Mouse (Mus musculus) midbrain, postnatal 0 days (tissue): Measurements from ENCODE around the gene Prr3. TPM values are rescaled to one million over a fixed set of nuclear protein-coding genes. Genes with fewer than 3 reads are reported as not detected.

ENCODE experiments used
- ATAC-seq: fragments of 200-750 bp; cut with Nextera tagmentation; 2 replicates; pipeline ENCODE4 v1.8.0; 2017; ENCODE audit warnings: moderate number of reproducible peaks, mild to moderate bottlenecking, moderate TSS enrichment, moderate library complexity; ENCODE audit not compliant: low FRiP score
- DNase-seq: peaks from one replicate; pipeline ENCODE4 v3.0.0-alpha.2; 2015; ENCODE audit warnings: low spot score
- H3K27ac ChIP-seq: fragments of 300-500 bp; sonication (generic); 2 replicates; pipeline ENCODE4 v1.5.1; 2014; ENCODE audit warnings: low read depth, mild to moderate bottlenecking, low read length, mixed read lengths
- H3K27me3 ChIP-seq: fragments of 300-500 bp; sonication (generic); 2 replicates; pipeline ENCODE4 v1.6.1; 2014; ENCODE audit warnings: low read length, control low read depth, mixed read lengths; ENCODE audit not compliant: insufficient read depth
- H3K36me3 ChIP-seq: fragments of 300-500 bp; sonication (generic); 2 replicates; pipeline ENCODE4 v1.6.1; 2014; ENCODE audit warnings: low read length, control low read depth, mixed read lengths; ENCODE audit not compliant: insufficient read depth
- H3K4me1 ChIP-seq: fragments of 300-500 bp; sonication (generic); 2 replicates; pipeline ENCODE4 v1.6.1; 2014; ENCODE audit warnings: mild to moderate bottlenecking, control low read depth, antibody characterized with exemption, low read length, mixed read lengths; ENCODE audit not compliant: insufficient read depth
- H3K4me2 ChIP-seq: fragments of 300-500 bp; sonication (generic); 2 replicates; pipeline ENCODE4 v1.6.1; 2014; ENCODE audit warnings: low read depth, mild to moderate bottlenecking, low read length, mixed read lengths; ENCODE audit not compliant: poor library complexity, severe bottlenecking
- H3K4me3 ChIP-seq: fragments of 300-500 bp; sonication (generic); 2 replicates; pipeline ENCODE4 v1.5.1; 2014; ENCODE audit warnings: low read depth, mild to moderate bottlenecking, low read length, moderate library complexity
- H3K9ac ChIP-seq: fragments of 300-500 bp; sonication (generic); replicated peaks from 2 replicates; pipeline ENCODE4 v1.6.1; 2014; ENCODE audit warnings: mild to moderate bottlenecking, low read length, moderate library complexity, mixed read lengths; ENCODE audit not compliant: poor library complexity, severe bottlenecking
- H3K9me3 ChIP-seq: fragments of 300-500 bp; sonication (generic); 2 replicates; pipeline ENCODE4 v1.6.1; 2016; ENCODE audit warnings: low read length, control low read depth
- CTCF ChIP-seq: IDR thresholded peaks from 2 replicates; pipeline ENCODE4 v1.5.1; 2016; ENCODE audit warnings: antibody characterized with exemption, mild to moderate bottlenecking
- WGBS: fragments of 180-500 bp; shearing (Covaris S2); extraction: QIAGEN DNeasy Blood & Tissue Kit; methylation state at CpG from one replicate; pipeline ENCODE4 v1.1.7; 2014; 5-methylcytosine and 5-hydroxymethylcytosine counted together
- microRNA counts: library from miRNA; unstranded; fragments of <30 nt; microRNA quantifications from one replicate; lab custom pipeline; 2015
- microRNA-seq: library from miRNA; unstranded; fragments of <30 nt; microRNA quantifications from one replicate; pipeline ENCODE4, GENCODE M21; 2016; ENCODE audit warnings: borderline number of aligned reads
- polyA plus RNA-seq: library from polyadenylated mRNA; unstranded; fragments of >200 nt; fragmentation: Nextera tagmentation; extraction: Ambion mirVana; gene quantifications from 2 replicates; pipeline ENCODE4 v1.2.1, GENCODE M21; 2015
- total RNA-seq: library from RNA; depleted of rRNA; stranded (reverse); fragments of >200 nt; gene quantifications from 2 replicates; pipeline ENCODE4 v1.2.3, GENCODE M21; 2014; rRNA removed

Prr3 gene
- total and polyA plus RNA-seq, 2 experiments from 2014 or later, result 57.8 to 100 TPM

DNA sequence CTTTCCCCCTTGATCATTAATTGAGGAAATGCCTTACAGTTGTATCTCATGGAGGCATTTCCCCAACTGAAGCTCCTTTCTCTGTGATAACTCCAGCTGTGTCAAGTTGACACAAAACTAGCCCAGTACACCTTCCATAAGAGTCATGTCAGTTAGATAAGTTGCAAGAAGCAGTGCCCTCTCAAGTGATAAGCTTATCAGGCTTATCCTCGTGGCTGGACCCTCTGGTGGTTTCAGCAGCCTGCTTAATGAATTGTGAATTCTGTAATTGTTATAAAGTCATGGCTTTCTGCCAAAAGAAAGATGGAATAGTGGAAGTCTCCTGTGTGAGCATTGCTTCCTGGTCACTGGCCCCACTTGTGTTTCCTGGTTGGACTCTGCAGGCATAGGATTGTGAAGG, 52.6 kb downstream of the Prr3 start:
- H3K9me3 ChIP-seq, result no peaks in the 10 kb centered on the region
- H3K4me2 ChIP-seq, result no peak overlapping the region
- H3K4me3 ChIP-seq, result no peak overlapping the region
- H3K9ac ChIP-seq, result no peak overlapping the region
- no peak for ATAC-seq
- no peaks in the 10 kb centered on the region for H3K4me1 ChIP-seq
- no peaks in the 10 kb centered on the region for H3K27me3 ChIP-seq
- no peak for DNase-seq
- no peak overlapping the region for H3K27ac ChIP-seq
- 65% methylated on average over 1 of the region's 1 CpGs for WGBS
- no peak for TF ChIP-seq CTCF
- H3K36me3 ChIP-seq, result peaks cover 61% of the 10 kb centered on the region

DNA sequence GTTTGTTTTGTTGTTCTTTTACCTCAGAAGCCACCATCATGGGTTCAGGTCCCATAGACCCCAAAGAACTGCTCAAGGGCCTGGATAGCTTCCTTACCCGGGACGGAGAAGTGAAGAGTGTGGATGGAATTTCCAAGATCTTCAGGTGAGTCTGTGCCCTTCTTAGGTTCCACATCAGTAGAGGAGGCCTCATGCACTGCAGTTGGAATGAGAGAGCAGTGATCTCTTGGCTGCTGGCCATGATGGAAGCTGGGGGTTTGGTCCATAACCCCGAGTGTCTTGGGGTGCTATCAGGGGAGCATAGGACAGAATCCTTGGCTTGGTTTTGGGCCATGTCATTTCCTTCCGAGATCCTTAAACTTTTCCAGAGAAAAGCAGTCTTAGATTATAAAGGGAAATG, 56.8 kb downstream of the Prr3 start:
- no peak for DNase-seq
- ATAC-seq, result no peak
- TF ChIP-seq CTCF, result no peak
- Histone ChIP-seq H3K36me3 (peaks cover 40% of the 10 kb centered on the region), H3K9me3 (no peaks in the 10 kb centered on the region), H3K27ac (no peak overlapping the region), H3K4me2 (no peak overlapping the region), H3K4me3 (no peak overlapping the region), H3K27me3 (no peaks in the 10 kb centered on the region), H3K9ac (no peak overlapping the region), H3K4me1 (peaks cover 11% of the 10 kb centered on the region; the same call in 1 of the 2 replicates)
- 95% methylated on average over 4 of the region's 4 CpGs for WGBS

DNA sequence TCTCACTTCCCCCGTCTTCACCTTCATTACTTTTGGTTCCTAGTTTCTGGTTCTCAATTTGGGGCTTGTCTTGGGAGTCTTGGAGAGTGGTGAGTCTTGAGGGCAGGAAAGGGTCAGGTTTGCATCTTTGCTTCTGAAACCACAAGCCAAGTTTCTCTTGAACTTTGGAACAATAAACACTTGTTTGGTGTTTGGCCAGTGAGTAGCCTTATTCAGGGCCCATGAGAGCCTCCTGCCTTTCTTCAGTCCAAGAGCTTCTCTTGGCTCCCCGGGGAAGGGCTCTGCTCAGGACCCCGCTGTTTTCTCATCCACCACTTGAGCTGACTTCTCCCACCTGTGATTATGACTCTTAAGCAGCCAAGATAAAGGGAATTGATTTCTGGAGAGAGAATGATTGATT, 57.5 kb downstream of the Prr3 start:
- DNase-seq (no peak), ATAC-seq (no peak)
- H3K27ac ChIP-seq, result no peak overlapping the region
- no peak for TF ChIP-seq CTCF
- no peak overlapping the region for H3K9ac ChIP-seq
- peaks cover 11% of the 10 kb centered on the region; the same call in 1 of the 2 replicates for H3K4me1 ChIP-seq
- H3K27me3 ChIP-seq, result no peaks in the 10 kb centered on the region
- H3K36me3 ChIP-seq, result peaks cover 33% of the 10 kb centered on the region
- H3K9me3 ChIP-seq, result no peaks in the 10 kb centered on the region
- 83% methylated on average over 3 of the region's 3 CpGs for WGBS
- no peak overlapping the region for H3K4me3 ChIP-seq
- H3K4me2 ChIP-seq, result no peak overlapping the region

MicroRNAs within 50 kb of the gene (microRNA counts, 519-probe panel; counts per million panel counts)
- microRNA mmu-miR-877 (lab: Ali Mortazavi, UCI), result 528 counts per million, percentile 58 among the panel's probes with 10 or more counts

Small RNA genes lying within 50 kb of the gene (microRNA-seq; reads per million reads assigned to microRNA genes)
- 150 reads per million, percentile 50 among the genes with 10 or more reads in this experiment for gene Mir877

Other genes starting within 250 kb of the Prr3 start
- gene Ier3, start 158.6 kb downstream of the Prr3 start, total RNA-seq, result 10.9 and 13.5 TPM in 2 replicates
- 12.2 and 16.0 TPM in 2 replicates for gene Ier3, start 158.6 kb downstream of the Prr3 start, polyA plus RNA-seq
- gene Flot1, start 157.0 kb downstream of the Prr3 start, total RNA-seq, result 112 and 122 TPM in 2 replicates
- 124 and 140 TPM in 2 replicates for gene Flot1, start 157.0 kb downstream of the Prr3 start, polyA plus RNA-seq
- gene Tubb5, start 141.9 kb downstream of the Prr3 start, total RNA-seq, result 3,416 and 3,526 TPM in 2 replicates
- 1,872 and 1,886 TPM in 2 replicates for gene Tubb5, start 141.9 kb downstream of the Prr3 start, polyA plus RNA-seq
- 22.4 and 22.6 TPM in 2 replicates for gene Mdc1, start 138.7 kb downstream of the Prr3 start, total RNA-seq
- 3.7 and 4.7 TPM in 2 replicates for gene Mdc1, start 138.7 kb downstream of the Prr3 start, polyA plus RNA-seq
- 7.6 and 12.1 TPM in 2 replicates for gene Nrm, start 118.9 kb downstream of the Prr3 start, total RNA-seq
- gene Nrm, start 118.9 kb downstream of the Prr3 start, polyA plus RNA-seq, result 11.0 and 11.8 TPM in 2 replicates
- gene Ppp1r18, start 114.6 kb downstream of the Prr3 start, total RNA-seq, result 16.2 and 33.0 TPM in 2 replicates
- 14.1 and 14.4 TPM in 2 replicates for gene Ppp1r18, start 114.6 kb downstream of the Prr3 start, polyA plus RNA-seq
- 26.7 and 27.7 TPM in 2 replicates for gene Dhx16, start 100.4 kb downstream of the Prr3 start, total RNA-seq
- 23.6 and 25.1 TPM in 2 replicates for gene Dhx16, start 100.4 kb downstream of the Prr3 start, polyA plus RNA-seq
- 43.5 and 47.7 TPM in 2 replicates for gene 2310061I04Rik, start 82.8 kb downstream of the Prr3 start, total RNA-seq
- 88.3 and 89.3 TPM in 2 replicates for gene 2310061I04Rik, start 82.8 kb downstream of the Prr3 start, polyA plus RNA-seq
- gene Atat1, start 70.2 kb downstream of the Prr3 start, total RNA-seq, result 199 and 216 TPM in 2 replicates
- 326 and 332 TPM in 2 replicates for gene Atat1, start 70.2 kb downstream of the Prr3 start, polyA plus RNA-seq
- gene Mrps18b, start 63.8 kb downstream of the Prr3 start, total RNA-seq, result 37.2 and 46.6 TPM in 2 replicates
- gene Mrps18b, start 63.8 kb downstream of the Prr3 start, polyA plus RNA-seq, result 55.7 and 57.4 TPM in 2 replicates
- 39.3 and 52.8 TPM in 2 replicates for gene Ppp1r10, start 63.8 kb downstream of the Prr3 start, total RNA-seq
- gene Ppp1r10, start 63.8 kb downstream of the Prr3 start, polyA plus RNA-seq, result 23.0 and 24.8 TPM in 2 replicates
- 61.8 and 67.0 TPM in 2 replicates for gene Abcf1, start 10.5 kb downstream of the Prr3 start, total RNA-seq
- gene Abcf1, start 10.5 kb downstream of the Prr3 start, polyA plus RNA-seq, result 89.0 and 100 TPM in 2 replicates
- gene Gnl1, start 385 bp downstream of the Prr3 start, total RNA-seq, result 94.9 and 117 TPM in 2 replicates
- gene Gnl1, start 385 bp downstream of the Prr3 start, polyA plus RNA-seq, result 80.8 and 82.8 TPM in 2 replicates
- gene H2-T24, start 40.3 kb upstream of the Prr3 start, total RNA-seq, result 0.16 and 1.7 TPM in 2 replicates
- gene H2-T24, start 40.3 kb upstream of the Prr3 start, polyA plus RNA-seq, result 5.3 and 7.2 TPM in 2 replicates
- 6.1 and 9.2 TPM in 2 replicates for gene H2-T23, start 52.6 kb upstream of the Prr3 start, total RNA-seq
- 6.4 and 7.3 TPM in 2 replicates for gene H2-T23, start 52.6 kb upstream of the Prr3 start, polyA plus RNA-seq
- gene H2-T22, start 62.5 kb upstream of the Prr3 start, total RNA-seq, result 11.5 and 11.8 TPM in 2 replicates
- 7.1 and 8.3 TPM in 2 replicates for gene H2-T22, start 62.5 kb upstream of the Prr3 start, polyA plus RNA-seq
- 0.16 TPM in 1 of 2 replicates, not detected in the other for gene Gm6034, start 62.7 kb upstream of the Prr3 start, total RNA-seq
- not detected in 2 replicates for gene Gm6034, start 62.7 kb upstream of the Prr3 start, polyA plus RNA-seq
- 0.19 TPM in 1 of 2 replicates, not detected in the other for gene Gm11127, start 78.1 kb upstream of the Prr3 start, total RNA-seq
- 0.12 TPM in 1 of 2 replicates, not detected in the other for gene Gm11127, start 78.1 kb upstream of the Prr3 start, polyA plus RNA-seq
- gene Gm19684, start 141.4 kb upstream of the Prr3 start, total RNA-seq, result not detected in 2 replicates
- gene Gm19684, start 141.4 kb upstream of the Prr3 start, polyA plus RNA-seq, result not detected in 2 replicates
- gene Gm7030, start 149.2 kb upstream of the Prr3 start, total RNA-seq, result not detected in 2 replicates
- gene Gm7030, start 149.2 kb upstream of the Prr3 start, polyA plus RNA-seq, result not detected in 2 replicates
- not detected in 2 replicates for gene Gm8909, start 188.3 kb upstream of the Prr3 start, total RNA-seq
- not detected in 2 replicates for gene Gm8909, start 188.3 kb upstream of the Prr3 start, polyA plus RNA-seq
- not detected in 2 replicates for gene H2-T3, start 210.1 kb upstream of the Prr3 start, total RNA-seq
- gene H2-T3, start 210.1 kb upstream of the Prr3 start, polyA plus RNA-seq, result not detected in 2 replicates